Mouse (Mus musculus) adrenal gland, adult 18-20 months (tissue): ENCODE measurements around the gene Ntng1. TPM values are rescaled to one million over a fixed set of nuclear protein-coding genes. Genes with fewer than 3 reads are reported as not detected.

Source experiments
- DNase-seq, 2 experiments: peaks; one replicate each; pipeline ENCODE4 v3.0.0; 2021 to 2022; ENCODE audit warnings: low spot score in 2 of 2
- total RNA-seq, 2 experiments: library from RNA; stranded (reverse); gene quantifications; 1 replicate in 1 of 2; 2 replicates in 1 of 2; pipeline ENCODE4 v1.2.3; 2021

Ntng1 gene
- total RNA-seq, 2 experiments from 2014 or later, result 2.4 to 3.9 TPM

DNA sequence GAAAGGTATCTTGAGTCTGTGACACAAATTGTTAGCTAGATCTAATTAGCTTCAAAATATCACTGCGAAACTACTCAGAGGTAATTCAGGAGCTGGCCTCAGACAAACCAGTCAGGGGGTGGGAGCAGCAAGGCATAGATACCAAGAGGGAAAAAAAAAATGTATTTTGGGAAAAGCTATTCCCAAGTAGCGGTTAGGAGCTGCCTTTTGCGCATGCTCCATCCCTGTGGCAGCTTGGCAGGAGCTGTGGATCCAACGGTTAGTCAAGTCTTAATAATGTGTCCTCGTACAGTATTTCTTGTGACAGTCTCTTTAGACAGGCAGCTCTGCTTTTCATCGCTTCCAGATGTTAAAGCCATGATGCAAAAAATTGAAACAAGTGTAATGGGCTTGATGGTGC lies 87.9 kb downstream of the Ntng1 start:
- DNase-seq, result no peak

DNA sequence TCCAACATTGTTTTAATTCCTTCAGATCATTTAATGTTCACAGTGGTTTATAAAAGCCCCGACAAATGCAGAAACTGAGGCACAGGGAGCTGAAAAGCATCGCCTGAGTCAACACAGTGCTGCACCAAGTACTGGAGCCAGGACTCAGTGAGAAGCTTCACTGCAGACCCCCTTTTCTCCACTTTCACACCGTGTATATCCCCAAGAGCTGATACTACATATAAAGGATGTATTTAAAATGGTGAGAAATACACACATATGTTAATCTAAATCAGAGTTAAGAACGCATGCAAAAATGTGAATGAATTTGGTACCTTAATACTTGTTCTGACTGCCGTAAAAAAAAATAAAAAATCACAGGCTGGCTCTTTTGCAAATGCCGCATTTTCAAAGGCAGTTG lies 88.4 kb downstream of the Ntng1 start:
- no peak for DNase-seq

DNA sequence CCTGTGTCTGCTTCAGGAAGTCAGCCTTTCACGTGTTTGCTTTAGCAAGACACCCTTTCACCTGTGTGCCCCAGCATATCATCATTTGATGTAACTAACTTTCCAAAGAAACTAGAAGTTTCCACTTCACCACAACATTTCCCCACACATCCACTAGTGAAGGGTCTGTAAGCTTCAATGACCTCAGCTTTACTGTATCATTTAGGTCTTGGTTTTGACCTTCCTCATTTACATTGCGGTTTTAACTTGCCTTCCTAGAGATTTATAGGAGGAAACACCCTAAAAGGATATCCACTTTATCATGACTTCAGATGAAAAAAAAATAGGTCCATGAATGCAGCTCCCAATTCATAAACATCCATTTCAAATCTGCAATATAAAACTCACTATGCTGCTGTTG lies 89.7 kb downstream of the Ntng1 start:
- no peak for DNase-seq

DNA sequence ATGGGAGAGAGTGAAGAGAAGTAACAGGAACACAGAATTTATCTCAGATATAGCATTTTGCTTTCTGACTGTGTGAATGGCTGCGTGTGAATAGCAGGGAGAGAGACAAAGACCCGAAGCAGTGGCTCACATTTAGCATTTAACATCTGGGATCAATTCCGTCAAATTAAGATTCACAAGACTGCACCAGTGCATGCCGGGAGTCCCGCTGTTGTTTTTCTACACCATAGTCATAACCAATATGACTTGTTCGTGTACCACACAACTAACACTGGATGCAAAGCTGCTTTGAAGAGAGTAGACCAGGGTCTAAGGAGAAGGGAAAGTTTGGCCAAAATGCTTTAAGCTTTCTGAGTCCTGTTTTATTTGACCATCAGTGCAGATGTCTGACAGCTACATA lies 95.7 kb downstream of the Ntng1 start:
- no peak for DNase-seq

DNA sequence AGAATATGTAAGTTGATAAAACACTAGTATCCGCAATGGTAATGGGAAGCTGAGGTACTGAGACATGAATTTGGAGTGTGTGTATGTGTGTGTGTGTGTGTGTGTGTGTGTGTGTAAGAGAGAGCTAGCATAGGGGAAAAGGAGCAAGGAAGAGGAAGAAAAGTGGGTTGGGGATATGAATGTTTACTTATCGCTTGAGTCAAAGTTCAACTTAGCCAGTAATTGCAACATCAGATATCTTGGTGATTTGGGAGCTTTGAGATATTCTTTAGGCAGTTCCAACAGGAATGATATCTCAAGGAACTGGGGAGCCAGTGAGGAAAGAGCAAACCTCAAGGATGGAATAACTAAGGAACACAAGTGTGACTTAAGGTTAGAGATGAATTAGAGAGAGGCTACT lies 97.1 kb downstream of the Ntng1 start:
- no peak for DNase-seq

DNA sequence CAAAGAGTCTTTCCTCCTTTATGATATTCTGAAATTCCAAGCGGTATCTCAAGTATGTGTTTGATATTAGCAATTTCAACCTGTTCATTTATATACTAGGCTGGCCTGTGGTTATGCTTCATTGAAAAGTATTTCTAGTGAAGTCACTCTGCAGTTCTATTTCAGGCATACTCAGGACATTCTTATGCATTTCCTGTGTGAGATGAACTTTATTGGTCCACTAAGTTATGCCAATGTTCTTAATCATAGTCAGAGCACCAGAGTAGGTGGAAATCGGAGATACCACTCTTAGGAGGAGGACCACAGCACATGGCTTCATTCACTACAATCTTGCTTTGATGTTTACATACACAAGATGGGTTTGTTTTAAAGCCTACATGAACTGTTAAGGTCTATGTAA lies 99.6 kb downstream of the Ntng1 start:
- DNase-seq, result no peak

DNA sequence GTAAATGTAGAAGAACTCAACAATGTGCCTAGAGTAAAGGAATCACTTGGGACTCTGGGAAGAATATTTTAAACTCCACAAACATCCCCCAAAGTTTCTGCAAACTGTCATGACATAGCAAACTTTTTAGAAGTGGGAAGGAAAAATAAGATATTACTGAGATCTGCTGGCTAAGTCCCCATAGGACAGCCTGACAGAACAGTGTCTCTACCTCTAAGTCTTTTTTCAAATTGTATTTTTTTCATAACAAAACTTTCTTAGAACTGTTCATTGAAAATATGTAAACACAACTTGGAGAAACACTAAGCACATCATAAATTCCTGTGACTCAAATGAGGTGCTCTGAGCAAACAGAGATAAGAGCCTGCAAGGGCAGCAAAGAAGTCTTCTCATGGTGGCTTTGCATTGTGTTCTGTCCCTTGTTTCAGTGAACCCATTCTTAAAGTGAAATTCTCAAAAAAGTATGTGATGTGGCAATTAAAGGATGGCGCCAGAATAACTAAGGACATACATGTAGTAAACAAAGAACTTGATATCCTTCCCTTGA lies 100.1 kb downstream of the Ntng1 start:
- no peak for DNase-seq

DNA sequence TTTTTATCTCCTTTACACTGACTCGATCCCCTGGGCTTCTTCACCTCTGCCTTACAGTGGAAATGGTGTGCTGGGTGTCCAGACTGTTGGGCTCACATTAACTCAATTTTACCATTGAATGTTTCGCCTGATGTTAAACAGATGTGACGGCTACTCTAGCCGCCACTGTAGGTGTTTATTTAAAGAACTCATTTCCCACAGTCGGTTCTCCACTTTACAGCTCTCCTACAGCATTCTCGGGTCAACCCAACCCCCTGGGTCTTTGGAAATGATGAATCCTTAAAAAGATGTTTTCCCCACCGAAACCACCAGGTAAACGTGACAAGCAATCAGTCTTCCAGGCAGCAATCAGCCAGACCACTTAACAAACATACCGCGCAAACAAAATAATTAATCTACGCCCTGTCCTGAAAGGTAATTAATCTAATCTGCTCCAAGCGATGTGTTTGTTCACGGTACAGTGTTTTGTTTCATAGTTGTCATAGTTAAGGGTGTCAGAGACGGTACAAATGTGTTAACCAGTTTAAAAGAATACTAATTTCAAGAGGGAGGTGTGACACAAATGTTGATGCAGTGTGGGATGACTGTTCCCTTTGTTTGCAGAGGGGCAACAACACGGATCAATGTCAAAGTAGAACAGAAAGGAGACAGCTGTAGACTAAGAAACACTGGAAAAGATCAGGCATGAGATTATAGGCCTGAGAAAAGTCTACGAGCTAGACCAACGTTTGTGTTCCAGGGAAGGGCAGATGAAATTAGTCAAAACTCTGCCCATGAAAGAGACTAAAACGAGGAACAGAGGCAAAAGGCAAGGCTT lies 120.8 kb downstream of the Ntng1 start:
- DNase-seq, result no peak

DNA sequence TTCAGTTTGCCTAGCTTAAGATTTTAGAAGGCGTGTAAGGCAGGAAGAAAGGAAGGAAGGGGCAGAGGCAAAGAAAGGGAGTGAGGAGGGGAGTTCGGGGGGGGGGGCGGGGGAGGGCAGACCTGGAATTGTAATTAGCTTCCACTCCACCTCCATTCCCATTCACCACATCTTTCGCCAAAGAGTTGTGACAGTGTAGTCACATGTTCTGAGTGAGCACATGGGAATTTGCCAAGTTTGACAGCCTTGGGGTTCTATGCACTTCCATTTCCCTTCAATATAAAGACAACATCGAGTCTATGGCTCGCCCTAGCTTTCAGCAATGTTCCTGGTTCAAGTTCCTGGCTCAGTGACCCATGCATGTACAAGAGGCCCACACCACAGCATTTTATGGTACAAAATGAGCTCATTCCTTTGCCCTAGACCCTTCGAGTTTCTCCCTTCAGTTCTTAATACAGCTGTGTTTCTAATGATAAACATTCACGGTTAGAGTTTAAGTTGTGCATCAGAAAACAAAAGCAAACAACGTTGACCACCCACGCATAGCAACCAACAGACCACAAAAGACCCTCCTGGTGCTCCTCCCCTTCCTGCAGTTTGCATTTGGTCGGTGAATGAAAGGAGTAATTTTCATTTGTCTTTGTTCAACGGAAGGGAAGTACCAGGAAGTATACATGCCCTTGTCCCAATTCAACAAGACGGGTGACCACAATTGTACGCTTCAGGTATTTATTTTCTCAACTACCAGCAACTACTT lies 132.8 kb downstream of the Ntng1 start:
- no peak for DNase-seq

DNA sequence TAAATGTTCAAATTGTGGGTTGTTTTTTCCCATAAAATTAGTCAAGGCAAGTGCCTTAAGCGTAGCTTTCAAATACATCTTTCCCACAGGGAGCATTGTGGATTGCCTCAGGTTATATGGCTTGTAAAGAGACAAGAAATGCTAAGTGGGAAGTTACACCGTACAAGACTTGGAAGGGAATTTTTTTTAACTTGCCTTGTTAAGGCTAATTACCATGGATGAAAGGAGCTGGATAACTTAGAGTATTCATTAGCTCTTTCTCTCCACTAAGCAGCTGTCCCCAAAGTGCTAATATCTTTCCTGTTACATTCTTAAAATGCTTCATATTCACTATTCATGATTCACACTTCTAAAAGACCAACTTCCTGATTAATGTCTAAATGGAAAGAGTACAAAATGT lies 133.4 kb downstream of the Ntng1 start:
- DNase-seq, result no peak

DNA sequence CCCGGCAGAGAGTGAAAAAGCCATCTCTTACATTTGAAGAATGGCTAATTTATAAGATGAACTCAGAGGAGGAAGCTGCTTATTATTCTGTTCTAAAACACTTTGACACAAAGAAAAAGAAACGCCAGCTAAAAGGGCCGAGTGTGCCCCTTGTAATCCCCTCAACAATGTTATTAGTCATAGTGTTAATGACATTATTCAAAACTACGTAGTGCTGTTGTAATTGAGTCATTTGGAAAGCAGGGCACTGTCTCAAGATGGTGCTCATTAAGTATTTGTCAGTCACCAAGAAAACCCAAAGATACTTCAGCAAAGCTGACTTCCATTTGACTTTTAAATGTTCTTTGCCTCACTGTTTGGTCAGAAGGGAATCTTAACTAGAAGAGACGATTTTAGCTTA lies 143.5 kb downstream of the Ntng1 start:
- no peak for DNase-seq

DNA sequence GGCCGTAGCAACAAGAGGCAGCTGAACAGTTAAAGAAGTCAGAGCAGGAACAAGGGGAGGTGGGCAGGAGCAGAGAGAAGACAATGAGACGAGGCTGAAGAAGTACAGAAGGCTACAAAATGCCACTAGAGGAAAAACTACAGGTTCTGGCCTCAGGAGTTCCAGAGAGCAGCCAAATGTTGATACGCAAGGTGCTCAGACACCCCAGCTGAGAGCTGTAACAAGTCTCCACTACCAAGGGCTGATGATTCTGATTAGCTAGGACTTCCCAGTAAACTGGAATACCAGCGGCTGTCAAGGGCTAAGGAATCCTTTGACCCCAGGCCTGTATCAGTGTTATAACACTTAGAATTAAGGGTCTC lies 148.2 kb downstream of the Ntng1 start:
- no peak for DNase-seq

DNA sequence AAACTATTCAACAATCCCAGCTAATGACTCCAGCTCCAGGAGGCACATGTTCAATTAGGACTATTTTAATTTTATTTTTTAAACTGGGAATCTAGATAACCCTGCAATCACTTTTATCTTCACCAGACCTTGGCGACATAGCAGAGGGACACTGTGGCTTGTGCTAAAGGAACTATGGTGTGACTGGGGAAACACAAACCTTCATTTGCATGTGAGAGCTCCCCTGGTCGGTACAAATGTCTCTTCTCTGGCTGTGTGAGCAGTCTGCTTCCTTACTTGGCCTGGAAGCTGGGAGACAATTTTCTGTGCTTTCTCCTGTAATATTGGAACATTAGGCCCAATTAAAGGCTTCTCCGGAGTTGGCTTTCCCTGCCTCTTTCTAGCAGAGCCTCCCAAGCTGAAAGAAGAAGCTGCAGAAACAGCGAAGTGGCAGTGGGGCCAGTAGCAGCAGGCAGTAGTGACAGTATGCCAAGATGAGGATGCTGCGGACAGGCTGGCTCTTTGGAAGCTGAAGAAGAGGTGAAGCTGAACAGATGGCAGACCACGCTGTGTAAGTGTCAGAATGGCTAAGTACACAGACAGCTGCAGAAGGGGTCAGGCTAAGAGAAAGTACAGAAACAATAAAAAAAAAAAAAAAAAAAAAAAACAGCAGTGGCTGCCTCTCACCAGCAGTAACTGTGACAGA lies 148.7 kb downstream of the Ntng1 start:
- DNase-seq, result no peak

DNA sequence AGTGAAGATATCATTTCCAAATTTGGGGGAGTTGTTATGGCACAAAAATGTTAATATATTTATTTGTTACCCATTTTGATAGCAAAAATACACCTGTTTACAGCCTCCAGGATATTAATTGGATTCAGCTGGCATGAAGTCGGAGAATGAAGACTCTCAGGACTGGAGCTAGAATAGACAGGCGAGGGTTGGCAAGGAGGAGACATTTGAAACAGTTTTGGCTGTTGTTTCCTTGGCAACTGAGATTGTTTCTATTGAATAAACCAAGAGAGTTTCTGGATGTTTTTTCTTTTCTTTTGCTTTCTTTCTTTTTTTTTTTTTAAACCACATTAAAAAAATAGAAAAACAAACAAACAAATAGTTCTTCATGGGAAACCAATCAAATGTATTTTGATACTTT lies 159.7 kb downstream of the Ntng1 start:
- DNase-seq, result no peak

DNA sequence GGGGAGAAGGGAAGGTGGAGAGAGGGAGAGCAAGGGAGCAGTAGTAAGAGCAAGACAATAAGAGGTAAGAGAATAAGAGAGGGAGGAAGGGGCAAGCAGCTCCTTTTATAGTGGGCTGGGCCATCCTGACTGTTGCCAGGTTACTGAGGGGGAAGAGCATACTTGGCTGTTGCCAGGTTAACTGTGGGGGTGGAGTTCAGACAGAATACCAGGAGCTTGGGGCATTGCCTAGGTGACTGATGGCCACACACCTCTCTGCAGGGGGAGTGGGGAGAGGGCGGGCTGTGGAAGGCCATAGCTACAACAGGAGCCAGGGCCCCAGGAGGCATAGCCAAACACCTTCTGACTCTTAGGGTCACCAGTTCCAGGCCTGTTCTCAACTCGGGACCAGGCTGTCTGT lies 166.2 kb downstream of the Ntng1 start:
- DNase-seq, result no peak

DNA sequence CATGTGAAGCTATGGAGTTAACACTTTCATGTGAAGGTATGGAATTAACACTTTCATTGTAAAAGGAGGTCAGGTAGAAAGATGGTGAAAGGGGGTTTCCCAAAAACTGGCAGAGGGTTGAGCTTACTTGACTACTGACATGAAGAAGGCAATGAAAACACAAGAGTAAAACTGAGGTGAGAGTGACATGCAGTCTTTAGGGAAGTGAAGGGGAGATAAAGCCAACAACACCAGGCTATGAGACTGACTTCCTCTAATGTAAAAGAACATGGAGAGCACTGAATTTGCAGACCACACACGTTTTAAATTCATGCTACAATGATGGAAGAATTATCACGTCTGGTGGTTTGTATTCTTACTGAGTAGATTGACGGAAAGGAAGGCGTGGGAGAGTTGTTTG lies 168.7 kb downstream of the Ntng1 start:
- DNase-seq, result no peak

DNA sequence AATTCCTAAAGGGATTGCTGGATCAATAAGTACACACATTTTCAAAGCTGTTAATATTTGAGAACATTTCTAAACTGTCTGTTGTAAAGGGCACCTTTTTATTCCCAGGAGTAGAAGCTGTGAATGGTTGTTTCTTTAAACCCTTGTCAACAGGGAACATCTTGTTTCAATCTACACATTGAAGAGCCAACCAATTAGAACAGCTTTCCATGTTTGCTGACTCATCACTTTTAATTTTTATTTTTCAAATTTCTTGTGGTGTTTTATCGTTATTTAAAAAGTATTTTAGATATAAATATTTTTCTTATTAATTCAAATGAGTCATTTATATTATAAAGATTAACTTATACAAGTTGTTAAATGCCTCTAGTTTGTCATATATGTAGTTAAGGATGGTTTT lies 172.3 kb downstream of the Ntng1 start:
- DNase-seq, result no peak

DNA sequence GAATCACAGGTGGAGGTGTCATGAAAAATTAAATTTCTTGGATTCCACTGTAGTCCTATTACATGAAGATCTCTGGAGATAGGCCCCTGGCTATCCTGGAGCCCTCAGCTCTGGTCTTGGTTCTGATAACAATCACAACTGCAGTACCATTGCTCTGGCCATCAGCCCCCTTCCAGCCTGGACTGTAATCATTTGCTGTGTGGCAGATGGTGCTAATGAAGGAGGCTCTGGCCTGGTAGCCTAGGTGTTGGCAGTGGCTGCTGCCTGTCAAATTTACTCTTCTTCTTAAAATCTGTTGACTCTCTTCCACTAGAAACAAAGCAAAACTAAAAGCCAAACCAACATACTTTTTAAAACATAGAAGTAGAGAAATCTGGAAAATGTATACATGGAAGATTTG lies 173.6 kb downstream of the Ntng1 start:
- DNase-seq, result no peak

DNA sequence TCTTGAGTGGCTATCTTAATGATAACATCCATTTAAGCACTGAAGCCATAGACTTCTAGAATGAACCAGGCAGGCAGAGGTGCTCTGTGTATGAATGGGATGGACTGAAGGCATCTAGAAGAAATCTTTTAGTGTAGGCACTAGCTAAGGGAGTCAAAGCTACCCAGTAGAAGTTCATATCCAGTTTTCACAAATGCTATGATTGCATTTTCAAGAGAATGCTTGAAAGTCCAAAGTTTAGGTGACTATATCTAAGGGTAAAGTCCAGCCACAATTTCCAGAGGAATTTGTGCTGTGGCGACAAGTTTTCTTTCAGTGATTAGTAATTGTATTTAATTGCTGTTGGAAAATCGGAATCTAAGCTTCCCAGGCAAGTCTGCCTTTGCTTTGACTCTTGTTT lies 181.2 kb downstream of the Ntng1 start:
- DNase-seq, result no peak

DNA sequence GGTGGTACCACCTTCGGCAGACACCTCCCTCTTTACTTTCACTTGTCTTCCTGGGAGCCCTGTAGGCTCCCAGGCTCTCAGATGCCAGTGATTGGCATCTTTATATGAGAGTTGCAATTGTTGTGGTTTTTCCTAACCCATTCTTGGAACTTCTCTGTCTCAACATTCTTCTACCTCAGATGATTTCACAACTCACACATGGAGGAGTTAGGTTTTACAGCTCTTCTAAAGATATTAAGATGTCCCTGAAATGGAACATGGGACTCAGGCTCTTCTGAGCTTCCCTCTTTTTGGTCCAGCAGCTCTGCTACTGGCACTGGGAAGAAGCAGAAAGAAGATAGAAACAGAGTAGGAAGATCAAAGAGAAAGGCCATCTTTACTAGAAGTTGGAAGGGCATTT lies 200.9 kb downstream of the Ntng1 start:
- no peak for DNase-seq

DNA sequence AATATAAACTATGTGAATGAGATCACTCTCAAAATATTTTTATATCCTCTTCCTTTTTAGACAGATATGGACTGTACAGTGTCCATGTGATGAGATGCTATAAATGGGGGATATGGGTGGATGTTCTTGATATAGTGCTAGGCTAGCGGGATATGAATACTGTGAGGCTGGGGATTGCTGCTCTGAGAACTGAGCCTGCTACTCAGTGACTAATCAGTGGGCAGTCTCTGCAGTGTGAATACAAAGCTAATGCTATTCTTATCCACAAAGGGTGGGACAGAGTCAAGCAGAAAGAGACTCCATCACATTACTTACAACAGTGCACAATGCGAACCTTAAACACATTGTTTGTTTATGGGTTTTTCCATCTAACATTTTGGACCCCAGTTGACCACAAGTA lies 206.2 kb downstream of the Ntng1 start:
- DNase-seq, result no peak

DNA sequence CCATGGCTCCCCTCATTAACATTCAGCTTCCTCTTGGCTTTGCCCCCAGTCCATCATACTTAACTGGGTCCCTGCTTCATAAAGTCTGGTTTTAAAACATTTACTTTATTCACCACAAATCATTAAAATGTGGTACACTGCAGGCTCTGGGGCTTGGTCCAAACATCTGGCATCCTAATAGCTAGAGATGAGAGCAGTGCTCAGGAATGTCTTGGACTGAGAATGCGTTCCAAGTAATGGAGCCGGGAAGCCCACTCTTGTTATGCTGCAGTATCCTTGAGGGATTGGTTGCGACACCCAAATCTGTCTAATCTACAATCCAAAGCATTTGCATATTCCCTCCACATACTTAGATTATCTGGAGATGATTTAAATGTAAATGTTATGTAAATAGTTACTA lies 207.5 kb downstream of the Ntng1 start:
- no peak for DNase-seq
